Mouse (Mus musculus) liver, adult 2 months (tissue): ENCODE results near the gene Metrn. TPM values are rescaled to one million over a fixed set of nuclear protein-coding genes. Genes with fewer than 3 reads are reported as not detected.

Source experiments
- DNase-seq: peaks from one replicate; pipeline ENCODE4 v3.0.0-alpha.2; 2011; ENCODE audit warnings: low read depth, low spot score; ENCODE audit errors: extremely low read depth
- H3K27ac ChIP-seq: fragments of 200-500 bp; replicated peaks from 2 replicates; pipeline ENCODE4 v1.5.1; 2012; ENCODE audit warnings: low read depth, mild to moderate bottlenecking, control low read depth, inconsistent platforms, low read length; ENCODE audit not compliant: insufficient read depth
- H3K27me3 ChIP-seq: fragments of 200-500 bp; 2 replicates; pipeline ENCODE4 v1.6.1; 2012; ENCODE audit warnings: mild to moderate bottlenecking, moderate library complexity, low read length, inconsistent platforms; ENCODE audit not compliant: control insufficient read depth, insufficient read depth
- H3K36me3 ChIP-seq: fragments of 200-500 bp; 2 replicates; pipeline ENCODE4 v1.6.1; 2012; ENCODE audit warnings: low read length, inconsistent platforms; ENCODE audit not compliant: control insufficient read depth, insufficient read depth
- H3K4me1 ChIP-seq: fragments of 200-500 bp; 2 replicates; pipeline ENCODE4 v1.6.1; 2011; ENCODE audit warnings: low read length; ENCODE audit not compliant: control insufficient read depth, insufficient read depth
- H3K4me3 ChIP-seq: fragments of 200-500 bp; 2 replicates; pipeline ENCODE4 v1.5.1; 2011; ENCODE audit warnings: low read depth, mild to moderate bottlenecking, control low read depth, low read length, moderate library complexity; ENCODE audit not compliant: insufficient read depth
- H3K79me2 ChIP-seq: fragments of 200-500 bp; 2 replicates; pipeline ENCODE4 v1.6.1; 2012; ENCODE audit warnings: inconsistent platforms, mild to moderate bottlenecking, low read length, moderate library complexity; ENCODE audit not compliant: control insufficient read depth, insufficient read depth
- H3K9ac ChIP-seq: fragments of 200-500 bp; 2 replicates; pipeline ENCODE4 v1.6.1; 2012; ENCODE audit warnings: low read depth, mild to moderate bottlenecking, control low read depth, inconsistent platforms, low read length
- CTCF ChIP-seq: fragments of 200-500 bp; IDR thresholded peaks from 2 replicates; pipeline ENCODE4 v1.5.1; 2011; ENCODE audit warnings: low read depth, low read length, control low read depth
- POLR2A ChIP-seq: fragments of 200-500 bp; IDR thresholded peaks from 2 replicates; pipeline ENCODE4 v1.6.1; 2011; ENCODE audit warnings: low read length, control low read depth; ENCODE audit not compliant: insufficient read depth; ENCODE audit errors: extremely low read depth
- WGBS: fragments of 180-500 bp; shearing (Covaris S2); methylation state at CpG from one replicate; pipeline ENCODE4 v1.1.7; 2018; 5-methylcytosine and 5-hydroxymethylcytosine counted together
- polyA plus RNA-seq: library from polyadenylated mRNA; depleted of rRNA; stranded (reverse); fragments of >200 nt; gene quantifications from 2 replicates; pipeline ENCODE4 v1.2.3, GENCODE M21; 2012
- total RNA-seq: library from RNA; depleted of rRNA; stranded (reverse); fragments of >200 nt; gene quantifications from 2 replicates; pipeline ENCODE4 v1.2.3, GENCODE M21; 2014

The Metrn gene
- total and polyA plus RNA-seq, 2 experiments = 21.6 to 22.2 TPM

DNA sequence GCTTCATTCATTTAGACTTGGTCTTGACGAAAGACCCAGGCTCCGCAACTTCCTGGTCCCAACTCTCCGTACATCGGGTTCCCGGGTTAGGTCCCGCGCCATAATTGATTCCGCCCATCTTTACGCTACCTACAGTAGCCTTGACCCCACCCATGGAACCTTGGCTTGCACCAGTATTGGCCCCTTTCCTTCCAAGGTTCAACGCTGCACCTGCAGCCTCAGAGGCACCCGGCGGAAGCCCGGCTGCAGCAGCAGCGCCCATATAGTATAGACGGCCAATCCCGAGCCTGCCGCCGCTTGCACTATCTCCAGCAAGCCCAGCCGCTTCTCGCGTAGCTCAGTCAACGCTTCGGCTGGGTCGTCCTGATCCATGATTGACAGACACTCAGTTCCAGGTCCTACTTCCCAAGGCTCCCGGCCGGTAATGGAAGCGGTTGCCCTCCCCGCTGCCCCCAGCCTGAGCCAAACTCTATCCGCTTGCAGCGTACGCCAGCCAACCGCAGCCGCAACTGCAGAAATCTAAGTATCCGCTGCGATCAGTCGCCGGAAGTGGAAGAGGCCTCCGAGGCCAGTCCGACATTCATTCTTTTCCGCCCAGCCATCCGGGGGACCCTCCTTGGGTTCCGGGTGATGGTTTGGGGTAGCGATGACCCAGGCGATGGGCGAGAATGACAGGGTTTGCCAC lies 5.0 kb downstream of the Metrn start:
- Histone ChIP-seq H3K4me3 (peak overlapping the region; percentile 91), H3K27ac (peak overlapping the region; percentile 65), H3K27me3 (no peaks in the 10 kb centered on the region), H3K9ac (peak overlapping the region; percentile 84), H3K79me2 (no peaks in the 10 kb centered on the region), H3K36me3 (no peaks in the 10 kb centered on the region), H3K4me1 (peaks cover 5% of the 10 kb centered on the region; the same call in 1 of the 2 replicates)
- DNase-seq = peak; percentile 63
- WGBS = under 1% methylated on average over 45 of the region's 45 CpGs
- no peak for TF ChIP-seq CTCF
- TF ChIP-seq POLR2A = peak; percentile 59

DNA sequence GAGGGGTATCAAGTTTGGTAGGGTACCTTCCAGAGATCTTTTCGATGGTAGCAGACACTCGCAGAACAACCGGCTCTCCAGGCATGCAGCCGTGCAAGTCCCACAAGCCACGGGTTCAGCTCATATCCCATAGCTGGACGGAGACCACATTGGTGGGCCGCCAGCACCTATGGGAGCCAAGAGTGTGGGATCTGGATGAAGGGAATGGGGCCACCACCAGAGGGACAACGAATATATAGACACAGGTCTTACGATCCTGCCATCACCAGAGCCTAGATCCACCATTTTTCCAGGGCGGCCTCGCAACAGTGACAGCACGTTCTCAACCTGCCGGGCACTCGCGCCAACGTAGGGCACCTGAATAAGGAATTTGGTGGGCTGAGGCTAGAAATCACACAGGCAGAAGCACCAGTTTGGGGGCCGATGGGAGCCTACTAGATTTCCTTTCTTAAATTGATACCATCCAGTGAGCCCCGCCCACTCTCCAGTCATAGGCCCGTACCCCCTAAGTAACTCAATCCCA lies 5.6 kb downstream of the Metrn start:
- no peak for DNase-seq
- H3K79me2 ChIP-seq = no peaks in the 10 kb centered on the region
- H3K9ac ChIP-seq = peak overlapping the region; percentile 84; the same call in 1 of the 2 replicates
- peak overlapping the region; percentile 91 for H3K4me3 ChIP-seq
- no peaks in the 10 kb centered on the region for H3K27me3 ChIP-seq
- 38% methylated on average over 19 of the region's 19 CpGs for WGBS
- no peaks in the 10 kb centered on the region for H3K36me3 ChIP-seq
- H3K27ac ChIP-seq = no peak overlapping the region
- TF ChIP-seq POLR2A (no peak), CTCF (no peak)
- H3K4me1 ChIP-seq = peaks cover 5% of the 10 kb centered on the region; the same call in 1 of the 2 replicates

DNA sequence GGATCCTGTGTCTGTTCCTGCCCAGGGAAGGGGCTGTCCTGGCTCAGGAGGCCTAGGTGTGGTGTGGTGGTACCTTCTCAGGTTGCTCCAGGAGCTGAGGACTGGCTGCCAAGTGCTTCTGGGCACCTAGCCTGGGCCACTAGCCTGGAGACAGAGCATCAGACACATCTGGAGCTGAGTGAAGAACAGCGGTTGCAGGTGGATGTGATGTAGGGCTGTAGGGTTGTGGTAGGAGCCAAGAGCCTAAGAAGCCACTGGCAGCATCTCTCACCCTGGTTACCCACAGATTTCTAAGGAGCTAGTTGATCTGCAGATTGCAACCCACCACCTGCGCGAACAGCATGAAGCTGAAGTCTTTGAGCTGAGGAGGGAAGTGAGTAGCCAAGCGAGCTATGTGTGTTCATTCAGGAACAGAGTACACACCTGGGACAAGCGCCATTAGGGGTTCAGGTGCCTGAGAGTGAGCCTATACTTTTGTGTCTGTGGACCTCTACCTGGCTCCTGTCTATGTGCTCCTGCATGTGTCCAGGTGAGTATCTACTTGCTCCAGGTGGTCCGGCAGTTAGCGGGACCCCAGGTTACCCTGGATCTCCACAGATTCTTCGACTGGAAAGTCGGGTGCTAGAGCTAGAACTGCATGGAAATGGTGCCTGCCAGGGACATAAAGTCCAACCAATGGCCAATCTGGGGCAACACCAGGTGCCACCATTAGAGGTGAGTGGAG lies 10.0 kb downstream of the Metrn start:
- DNase-seq = no peak
- H3K36me3 ChIP-seq = no peaks in the 10 kb centered on the region

DNA sequence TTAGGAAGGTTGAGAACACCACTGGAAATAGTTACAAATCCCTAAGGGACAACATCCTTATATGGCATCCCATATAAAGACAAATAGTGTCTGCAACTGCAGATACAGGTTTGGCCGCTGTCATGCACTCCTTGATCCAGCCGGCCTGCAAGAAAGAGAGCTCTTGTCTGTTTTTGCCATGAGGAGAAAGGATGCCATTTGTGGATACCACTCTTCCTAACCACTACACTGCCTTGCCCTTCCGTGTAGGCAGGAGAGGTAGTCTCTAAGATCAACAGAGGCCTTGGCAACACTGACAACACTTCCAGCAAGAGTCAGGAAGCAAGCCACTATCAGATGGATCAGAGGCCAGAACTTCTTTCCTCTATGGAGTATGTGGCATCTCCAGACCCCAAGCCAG lies 10.7 kb downstream of the Metrn start, which contains the start of gene Ccdc78:
TSS of gene Ccdc78 (plus strand) at position 301 of the 400 bp plus-strand sequence.
- H3K27ac ChIP-seq = no peak within 1 kb of the TSS
- peak within 1 kb of the TSS; percentile 69 for H3K4me3 ChIP-seq
- H3K36me3 ChIP-seq = no peaks in the 10 kb centered on the region; the same call in 1 of the 2 replicates
- H3K9ac ChIP-seq = 0 out of 2 replicates have a peak within 1 kb of the TSS, but pooled peaks have one; percentile 25
- peaks cover 3% of the 10 kb centered on the region; the same call in 1 of the 2 replicates for H3K4me1 ChIP-seq
- WGBS = 87% methylated on average over 3 of the region's 3 CpGs
- DNase-seq = no peak
- no peaks in the 10 kb centered on the region for H3K79me2 ChIP-seq
- TF ChIP-seq POLR2A (no peak), CTCF (no peak)
- H3K27me3 ChIP-seq = no peaks in the 10 kb centered on the region

More for the DNA sequence above, 10.0 kb downstream of the Metrn start:
- H3K27ac ChIP-seq = no peak overlapping the region
- no peak overlapping the region for H3K4me3 ChIP-seq
- 90% methylated on average over 9 of the region's 9 CpGs for WGBS
- no peaks in the 10 kb centered on the region for H3K27me3 ChIP-seq
- H3K9ac ChIP-seq = no peak overlapping the region
- TF ChIP-seq POLR2A (no peak), CTCF (no peak)
- peaks cover 3% of the 10 kb centered on the region; the same call in 1 of the 2 replicates for H3K4me1 ChIP-seq
- H3K79me2 ChIP-seq = no peaks in the 10 kb centered on the region

DNA sequence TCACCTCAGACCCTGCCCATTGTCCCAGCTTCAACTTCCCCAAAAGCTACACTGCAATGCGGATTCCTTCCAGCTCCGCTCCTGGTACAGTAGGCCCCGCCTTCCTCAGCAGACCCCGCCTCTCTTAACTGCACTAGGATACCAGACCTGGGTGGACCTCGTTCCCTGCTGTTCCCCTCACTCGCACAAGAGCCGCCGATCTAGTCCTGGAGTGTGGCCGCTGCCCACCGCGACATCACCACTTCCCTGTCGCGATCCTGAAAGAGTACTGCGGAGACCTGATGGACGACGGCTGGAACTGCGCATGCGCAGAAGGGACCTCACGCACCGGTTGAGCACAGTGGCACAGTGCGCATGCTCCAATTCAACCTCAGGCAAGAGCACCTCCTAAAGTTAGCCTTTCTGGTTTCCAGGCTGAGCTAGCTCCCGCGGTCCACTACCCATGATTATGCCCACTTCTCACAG lies 11.6 kb downstream of the Metrn start, which contains the start of gene Haghl:
TSS of gene Haghl (minus strand) at position 393 of the 465 bp plus-strand sequence.
- under 1% methylated on average over 23 of the region's 23 CpGs for WGBS
- H3K4me1 ChIP-seq = peaks cover 3% of the 10 kb centered on the region; the same call in 1 of the 2 replicates
- H3K36me3 ChIP-seq = no peaks in the 10 kb centered on the region; the same call in 1 of the 2 replicates
- DNase-seq = peak; percentile 86
- no peaks in the 10 kb centered on the region for H3K27me3 ChIP-seq
- peak within 1 kb of the TSS; percentile 69 for H3K4me3 ChIP-seq
- no peak for TF ChIP-seq POLR2A
- no peak for TF ChIP-seq CTCF
- peak within 1 kb of the TSS; percentile 54 for H3K9ac ChIP-seq
- no peak within 1 kb of the TSS for H3K27ac ChIP-seq
- H3K79me2 ChIP-seq = no peaks in the 10 kb centered on the region
